Mouse (Mus musculus) embryonic facial prominence, embryonic 14.5 days (tissue): ENCODE measurements at regions not wholly inside any gene's neighbourhood (a gene's known extent, or its start where the extent isn't known, plus 50 kb on each side); places are given as distances from the start of the nearest gene placed in this dataset.

Experiments used
- ATAC-seq: fragments of 200-750 bp; cut with Nextera tagmentation; 2 replicates; pipeline ENCODE4 v1.8.0; 2017; ENCODE audit warnings: low read depth, moderate number of reproducible peaks, moderate TSS enrichment
- DNase-seq: peaks from one replicate; pipeline ENCODE4 v3.0.0-alpha.2; 2015; ENCODE audit warnings: low spot score
- H3K27ac ChIP-seq: fragments of 300-500 bp; sonication (generic); replicated peaks from 2 replicates; pipeline ENCODE4 v1.5.1; 2014; ENCODE audit warnings: low read depth, mild to moderate bottlenecking, low read length, moderate library complexity
- H3K27me3 ChIP-seq: fragments of 300-500 bp; sonication (generic); replicated peaks from 2 replicates; pipeline ENCODE4 v1.6.1; 2014; ENCODE audit warnings: low read length; ENCODE audit not compliant: control insufficient read depth, insufficient read depth
- H3K36me3 ChIP-seq: fragments of 300-500 bp; sonication (generic); 2 replicates; pipeline ENCODE4 v1.6.1; 2014; ENCODE audit warnings: low read length, mixed read lengths; ENCODE audit not compliant: control insufficient read depth, insufficient read depth
- H3K4me1 ChIP-seq: fragments of 300-500 bp; sonication (generic); 2 replicates; pipeline ENCODE4 v1.6.1; 2014; ENCODE audit warnings: antibody characterized with exemption, low read length; ENCODE audit not compliant: control insufficient read depth, insufficient read depth
- H3K4me2 ChIP-seq: fragments of 300-500 bp; sonication (generic); 2 replicates; pipeline ENCODE4 v1.6.1; 2014; ENCODE audit warnings: low read depth, mild to moderate bottlenecking, low read length, moderate library complexity, mixed read lengths
- H3K4me3 ChIP-seq: fragments of 300-500 bp; sonication (generic); 2 replicates; pipeline ENCODE4 v1.5.1; 2014; ENCODE audit warnings: low read depth, mild to moderate bottlenecking, low read length
- H3K9ac ChIP-seq: fragments of 300-500 bp; sonication (generic); 2 replicates; pipeline ENCODE4 v1.6.1; 2014; ENCODE audit warnings: low read depth, mild to moderate bottlenecking, low read length, moderate library complexity, mixed read lengths
- H3K9me3 ChIP-seq: fragments of 300-500 bp; sonication (generic); 2 replicates; pipeline ENCODE4 v1.6.1; 2016; ENCODE audit warnings: low read length; ENCODE audit not compliant: control insufficient read depth
- WGBS: fragments of 180-500 bp; shearing (Covaris S2); extraction: QIAGEN DNeasy Blood & Tissue Kit; methylation state at CpG from one replicate; pipeline ENCODE4 v1.1.7; 2014; 5-methylcytosine and 5-hydroxymethylcytosine counted together

DNA sequence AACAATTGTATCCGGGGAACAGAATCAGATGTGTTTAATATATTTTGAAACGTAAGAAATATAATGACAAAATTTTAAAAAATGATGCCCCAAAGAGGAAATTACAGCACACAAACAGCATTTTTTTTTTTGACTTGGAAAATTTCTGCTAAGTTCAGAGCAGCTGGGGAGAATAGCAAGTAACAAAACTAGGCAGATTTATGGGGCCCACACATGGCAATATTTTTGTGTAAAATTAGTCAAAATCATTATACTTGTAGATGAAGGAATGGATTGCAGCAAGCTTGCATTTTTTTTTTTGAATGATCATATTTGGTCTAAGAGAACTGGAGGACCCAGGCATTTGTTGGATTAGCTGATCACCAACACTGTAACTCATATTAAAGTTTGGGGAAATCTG is 189.4 kb downstream of the Map2k6 start:
- no peak overlapping the region for H3K4me2 ChIP-seq
- DNase-seq = peak; percentile 10
- H3K27me3 ChIP-seq = no peaks in the 10 kb centered on the region
- no peak overlapping the region for H3K4me3 ChIP-seq
- H3K27ac ChIP-seq = no peak overlapping the region
- H3K9ac ChIP-seq = no peak overlapping the region
- no peaks in the 10 kb centered on the region for H3K9me3 ChIP-seq
- no peaks in the 10 kb centered on the region for H3K4me1 ChIP-seq
- H3K36me3 ChIP-seq = no peaks in the 10 kb centered on the region
- no peak for ATAC-seq
- 68% methylated on average over 2 of the region's 2 CpGs for WGBS

DNA sequence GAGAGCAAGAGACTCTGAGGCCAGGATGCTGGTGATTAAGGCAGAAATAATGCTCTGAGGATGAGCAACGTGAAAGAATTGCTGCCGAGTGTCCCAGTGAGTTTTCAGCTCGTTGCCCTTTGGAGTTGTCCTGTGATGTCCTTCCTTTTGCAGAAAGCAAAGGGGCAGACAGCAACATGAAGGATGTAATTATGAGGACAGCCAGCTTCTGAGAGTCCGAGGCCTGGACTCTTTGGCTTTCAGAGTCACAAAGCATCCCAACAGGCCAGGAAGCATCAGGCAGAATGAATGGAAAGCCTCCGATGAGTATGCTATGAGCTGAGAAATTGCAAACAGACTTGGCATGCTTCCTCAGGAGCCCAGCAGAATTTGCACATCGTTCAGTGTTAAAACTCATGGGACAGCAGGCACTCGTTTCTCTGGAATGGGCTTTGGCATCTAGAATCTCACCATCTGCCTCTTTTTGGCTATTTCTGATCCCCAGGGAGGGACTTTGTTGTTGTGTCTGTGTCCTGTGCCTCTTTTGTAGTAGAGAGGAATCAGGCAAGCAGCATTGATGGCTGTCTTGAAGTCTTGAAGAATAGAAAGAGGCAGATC is 196.4 kb downstream of the Map2k6 start:
- no peak overlapping the region for H3K4me3 ChIP-seq
- no peak overlapping the region for H3K27ac ChIP-seq
- no peak overlapping the region for H3K9ac ChIP-seq
- H3K4me1 ChIP-seq = no peaks in the 10 kb centered on the region; the same call in 1 of the 2 replicates
- H3K4me2 ChIP-seq = no peak overlapping the region
- no peaks in the 10 kb centered on the region for H3K9me3 ChIP-seq
- DNase-seq (peak; percentile 26), ATAC-seq (no peak)
- H3K36me3 ChIP-seq = no peaks in the 10 kb centered on the region
- H3K27me3 ChIP-seq = no peaks in the 10 kb centered on the region
- WGBS = 64% methylated on average over 7 of the region's 7 CpGs

- DNase-seq = peak; percentile 16
- ATAC-seq = no peak
- no peak overlapping the region for H3K4me2 ChIP-seq
- H3K27ac ChIP-seq = no peak overlapping the region
- no peak overlapping the region for H3K9ac ChIP-seq
- H3K9me3 ChIP-seq = no peaks in the 10 kb centered on the region
- H3K4me3 ChIP-seq = no peak overlapping the region
- 64% methylated on average over 10 of the region's 10 CpGs for WGBS
- no peaks in the 10 kb centered on the region for H3K36me3 ChIP-seq
- H3K27me3 ChIP-seq = no peaks in the 10 kb centered on the region
- H3K4me1 ChIP-seq = no peaks in the 10 kb centered on the region
Measured at GRCm38 (mm10) chr11:110605041-110605882, 206.3 kb downstream of the Map2k6 start.

- Histone ChIP-seq H3K4me3 (no peak overlapping the region), H3K27me3 (no peaks in the 10 kb centered on the region), H3K27ac (no peak overlapping the region), H3K9me3 (no peaks in the 10 kb centered on the region), H3K9ac (no peak overlapping the region), H3K36me3 (no peaks in the 10 kb centered on the region), H3K4me1 (no peaks in the 10 kb centered on the region), H3K4me2 (no peak overlapping the region)
- ATAC-seq (no peak), DNase-seq (no peak)
- 80% methylated on average over 2 of the region's 2 CpGs for WGBS
Measured at GRCm38 (mm10) chr11:110609276-110609675, 210.4 kb downstream of the Map2k6 start.

DNA sequence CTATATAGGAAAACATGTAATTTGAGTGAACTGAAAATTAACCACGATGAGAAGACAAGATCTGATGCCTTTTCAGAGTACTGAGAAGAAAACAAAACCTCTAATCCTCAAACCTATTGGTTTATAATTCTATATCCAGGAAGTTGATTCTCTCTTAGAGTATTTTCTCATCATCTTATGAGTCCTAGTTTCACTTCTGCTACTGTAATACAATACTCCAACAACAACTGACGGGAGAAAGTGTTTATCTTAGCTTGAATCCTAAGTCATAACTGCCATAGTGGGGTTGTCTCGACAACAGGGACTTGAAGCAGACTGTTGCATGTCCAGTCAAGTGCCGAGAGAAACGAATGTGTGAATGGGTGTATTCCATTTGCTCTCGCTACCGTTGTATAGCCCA is 211.9 kb downstream of the Map2k6 start:
- Histone ChIP-seq H3K27ac (no peak overlapping the region), H3K4me3 (no peak overlapping the region), H3K4me1 (no peaks in the 10 kb centered on the region), H3K9me3 (no peaks in the 10 kb centered on the region), H3K36me3 (no peaks in the 10 kb centered on the region), H3K9ac (no peak overlapping the region), H3K4me2 (no peak overlapping the region), H3K27me3 (no peaks in the 10 kb centered on the region)
- DNase-seq (peak; percentile 8), ATAC-seq (no peak)
- WGBS = 71% methylated on average over 7 of the region's 7 CpGs

GRCm38 (mm10) chr11:110632001-110632400 is 233.1 kb downstream of the Map2k6 start:
- ATAC-seq = no peak
- Histone ChIP-seq H3K9ac (no peak overlapping the region), H3K27ac (no peak overlapping the region), H3K9me3 (no peaks in the 10 kb centered on the region), H3K4me3 (no peak overlapping the region), H3K4me1 (no peaks in the 10 kb centered on the region), H3K4me2 (no peak overlapping the region), H3K27me3 (no peaks in the 10 kb centered on the region), H3K36me3 (no peaks in the 10 kb centered on the region)
- 70% methylated on average over 6 of the region's 6 CpGs for WGBS
- DNase-seq = no peak

GRCm38 (mm10) chr11:110633351-110633750 is 234.4 kb downstream of the Map2k6 start:
- Histone ChIP-seq H3K27me3 (no peaks in the 10 kb centered on the region), H3K9ac (no peak overlapping the region), H3K9me3 (no peaks in the 10 kb centered on the region), H3K36me3 (no peaks in the 10 kb centered on the region), H3K4me2 (no peak overlapping the region), H3K4me1 (no peaks in the 10 kb centered on the region), H3K4me3 (no peak overlapping the region), H3K27ac (no peak overlapping the region)
- ATAC-seq (0 out of 2 replicates have a peak, but pooled peaks have one; percentile 65), DNase-seq (peak; percentile 31)
- WGBS = 55% methylated on average over 5 of the region's 5 CpGs

- Histone ChIP-seq H3K4me3 (no peak overlapping the region), H3K9ac (no peak overlapping the region), H3K4me2 (no peak overlapping the region), H3K27ac (no peak overlapping the region), H3K4me1 (no peaks in the 10 kb centered on the region), H3K36me3 (no peaks in the 10 kb centered on the region), H3K27me3 (no peaks in the 10 kb centered on the region), H3K9me3 (no peaks in the 10 kb centered on the region)
- ATAC-seq (no peak), DNase-seq (peak; percentile 32)
- WGBS = 76% methylated on average over 13 of the region's 13 CpGs
Measured at GRCm38 (mm10) chr11:110642485-110642884, 243.6 kb downstream of the Map2k6 start.
